Mouse (Mus musculus): ENCODE measurements at regions not wholly inside any gene's neighbourhood (a gene's known extent, or its start where the extent isn't known, plus 50 kb on each side); places are given as distances from the start of the nearest gene placed in this dataset.

- Histone ChIP-seq H3K9ac (ENCODE audit: low read length) (no peak overlapping the region), H3K27ac (ENCODE audit: low read length) (no peak overlapping the region), H3K4me3 (ENCODE audit: low read length) (no peak overlapping the region), H3K4me2 (ENCODE audit: low read depth, low read length) (no peak overlapping the region), H3K36me3 (ENCODE audit: control insufficient read depth, insufficient read depth) (no peaks in the 10 kb centered on the region), H3K9me3 (replicated peaks; ENCODE audit: control insufficient read depth, low read length) (no peaks in the 10 kb centered on the region), H3K27me3 (ENCODE audit: control insufficient read depth, insufficient read depth, low read length) (no peaks in the 10 kb centered on the region), H3K4me1 (ENCODE audit: control insufficient read depth, insufficient read depth, low read length) (no peaks in the 10 kb centered on the region)
- no peak for ATAC-seq (replicated peaks; ENCODE audit: extremely low read depth, insufficient read depth, low FRiP score)
- WGBS, result 69% methylated on average over 2 of the region's 2 CpGs
These were observed 234.1 kb downstream of the Tex13c3 start for GRCm38 (mm10) chrX:19246777-19247619.

- no peak overlapping the region for H3K27ac ChIP-seq (ENCODE audit: low read length)
- H3K27me3 ChIP-seq (ENCODE audit: control insufficient read depth, insufficient read depth, low read length), result no peaks in the 10 kb centered on the region
- WGBS, result 9% methylated on average over 18 of the region's 26 CpGs
- no peaks in the 10 kb centered on the region for H3K9me3 ChIP-seq (replicated peaks; ENCODE audit: control insufficient read depth, low read length)
- H3K4me2 ChIP-seq (ENCODE audit: low read depth, low read length), result peak overlapping the region; percentile 93
- H3K36me3 ChIP-seq (ENCODE audit: control insufficient read depth, insufficient read depth), result no peaks in the 10 kb centered on the region
- no peaks in the 10 kb centered on the region for H3K4me1 ChIP-seq (ENCODE audit: control insufficient read depth, insufficient read depth, low read length)
- H3K4me3 ChIP-seq (ENCODE audit: low read length), result peak overlapping the region; percentile 56
- ATAC-seq (replicated peaks; ENCODE audit: extremely low read depth, insufficient read depth, low FRiP score), result peak; percentile 75
- peak overlapping the region; percentile 60 for H3K9ac ChIP-seq (ENCODE audit: low read length)
These were observed 243.3 kb downstream of the Tex13c3 start for GRCm38 (mm10) chrX:19237738-19238261.

DNA sequence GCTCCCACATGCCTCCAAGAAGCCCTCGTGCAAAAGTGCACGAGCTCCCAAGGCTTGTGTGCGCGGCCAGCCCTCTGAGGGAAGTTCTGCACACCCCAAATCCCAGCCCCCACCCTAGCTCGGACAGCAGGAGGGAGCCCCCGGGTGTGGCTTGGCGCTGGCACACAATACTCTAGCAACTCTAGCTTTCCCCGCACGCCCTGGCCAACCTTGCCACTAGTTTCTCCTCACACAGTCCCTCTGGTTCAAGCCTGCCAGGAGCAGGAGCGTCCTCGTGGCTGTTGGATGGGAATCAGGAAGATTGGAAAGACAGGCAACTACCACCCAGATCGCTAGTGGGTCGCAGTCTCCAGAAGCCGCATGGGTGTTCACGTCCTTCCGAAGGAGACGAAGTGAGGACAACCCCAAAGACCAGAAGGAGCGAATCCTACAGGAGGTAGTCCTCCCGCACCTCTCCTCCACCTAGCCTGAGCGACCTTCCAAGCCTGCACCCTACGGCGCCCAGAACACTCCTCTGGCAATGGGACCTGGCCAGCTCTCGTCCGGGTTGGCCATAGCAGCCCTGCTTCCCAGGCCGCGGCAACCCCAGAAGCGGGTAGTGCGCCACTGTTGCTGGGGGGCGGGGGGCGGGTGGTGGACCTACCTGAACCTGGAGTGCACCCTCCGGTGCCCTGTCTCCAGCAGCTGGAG lies 243.9 kb downstream of the Tex13c3 start:
- H3K4me3 ChIP-seq (ENCODE audit: low read length), result peak overlapping the region; percentile 56
- no peaks in the 10 kb centered on the region for H3K4me1 ChIP-seq (ENCODE audit: control insufficient read depth, insufficient read depth, low read length)
- 12% methylated on average over 31 of the region's 31 CpGs for WGBS
- H3K4me2 ChIP-seq (ENCODE audit: low read depth, low read length), result peak overlapping the region; percentile 93
- H3K27ac ChIP-seq (ENCODE audit: low read length), result no peak overlapping the region
- peak overlapping the region; percentile 60 for H3K9ac ChIP-seq (ENCODE audit: low read length)
- H3K27me3 ChIP-seq (ENCODE audit: control insufficient read depth, insufficient read depth, low read length), result no peaks in the 10 kb centered on the region
- H3K36me3 ChIP-seq (ENCODE audit: control insufficient read depth, insufficient read depth), result no peaks in the 10 kb centered on the region
- ATAC-seq (replicated peaks; ENCODE audit: extremely low read depth, insufficient read depth, low FRiP score), result peak; percentile 45
- no peaks in the 10 kb centered on the region for H3K9me3 ChIP-seq (replicated peaks; ENCODE audit: control insufficient read depth, low read length)

DNA sequence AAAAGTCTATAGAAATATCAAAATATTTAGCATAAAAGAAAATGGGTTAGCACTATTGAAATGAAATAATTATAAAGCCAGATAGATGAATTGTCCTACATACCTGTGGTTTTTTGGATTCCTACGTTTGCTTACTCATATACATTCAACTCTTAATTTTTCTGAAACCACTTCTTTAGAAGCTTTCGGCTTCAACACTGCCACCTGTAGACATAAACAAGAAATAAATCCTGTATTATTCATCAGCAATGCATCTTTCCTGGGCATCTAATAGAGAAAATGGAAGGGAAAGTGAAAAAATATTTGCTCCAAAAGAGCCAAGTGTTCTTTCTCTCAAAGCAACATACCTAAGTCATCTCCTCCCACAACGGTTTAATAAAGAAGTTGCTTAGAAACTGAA lies 245.7 kb downstream of the Tex13c3 start:
- H3K9me3 ChIP-seq (replicated peaks; ENCODE audit: control insufficient read depth, low read length), result no peaks in the 10 kb centered on the region
- no peak overlapping the region for H3K27ac ChIP-seq (ENCODE audit: low read length)
- no peak overlapping the region for H3K9ac ChIP-seq (ENCODE audit: low read length)
- no peak for ATAC-seq (replicated peaks; ENCODE audit: extremely low read depth, insufficient read depth, low FRiP score)
- no peaks in the 10 kb centered on the region for H3K36me3 ChIP-seq (ENCODE audit: control insufficient read depth, insufficient read depth)
- no peak overlapping the region for H3K4me3 ChIP-seq (ENCODE audit: low read length)
- no peaks in the 10 kb centered on the region for H3K4me1 ChIP-seq (ENCODE audit: control insufficient read depth, insufficient read depth, low read length)
- H3K4me2 ChIP-seq (ENCODE audit: low read depth, low read length), result no peak overlapping the region
- 68% methylated on average over 3 of the region's 3 CpGs for WGBS
- no peaks in the 10 kb centered on the region for H3K27me3 ChIP-seq (ENCODE audit: control insufficient read depth, insufficient read depth, low read length)

- H3K4me3 ChIP-seq (ENCODE audit: low read length), result no peak overlapping the region
- WGBS, result 72% methylated on average over 3 of the region's 3 CpGs
- no peaks in the 10 kb centered on the region for H3K9me3 ChIP-seq (replicated peaks; ENCODE audit: control insufficient read depth, low read length)
- no peak overlapping the region for H3K9ac ChIP-seq (ENCODE audit: low read length)
- no peaks in the 10 kb centered on the region for H3K36me3 ChIP-seq (ENCODE audit: control insufficient read depth, insufficient read depth)
- H3K27me3 ChIP-seq (ENCODE audit: control insufficient read depth, insufficient read depth, low read length), result no peaks in the 10 kb centered on the region
- no peak overlapping the region for H3K4me2 ChIP-seq (ENCODE audit: low read depth, low read length)
- H3K27ac ChIP-seq (ENCODE audit: low read length), result no peak overlapping the region
- no peaks in the 10 kb centered on the region for H3K4me1 ChIP-seq (ENCODE audit: control insufficient read depth, insufficient read depth, low read length)
- ATAC-seq (replicated peaks; ENCODE audit: extremely low read depth, insufficient read depth, low FRiP score), result no peak
These were observed 249.3 kb downstream of the Tex13c3 start for GRCm38 (mm10) chrX:19231823-19232222.

DNA sequence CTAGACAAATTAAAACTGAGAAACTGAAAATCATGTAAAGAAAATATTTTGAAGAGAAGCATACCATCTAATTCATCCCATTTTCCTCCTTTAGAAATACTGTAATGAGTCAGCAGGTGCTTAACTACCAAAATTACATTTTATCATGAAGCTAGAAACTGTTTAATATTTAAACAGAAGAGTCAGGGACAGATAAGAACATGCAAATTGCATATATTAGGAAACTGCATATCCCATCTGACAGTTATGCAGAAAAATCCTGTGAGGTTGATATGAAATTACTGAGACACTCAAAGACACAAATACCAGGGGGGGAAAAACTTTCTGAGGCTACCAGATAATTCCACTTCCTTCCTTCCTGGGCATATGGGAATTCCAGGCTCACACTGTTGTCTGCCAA lies 257.8 kb downstream of the Tex13c3 start:
- Histone ChIP-seq H3K4me2 (ENCODE audit: low read depth, low read length) (no peak overlapping the region), H3K27ac (ENCODE audit: low read length) (no peak overlapping the region), H3K4me3 (ENCODE audit: low read length) (no peak overlapping the region), H3K36me3 (ENCODE audit: control insufficient read depth, insufficient read depth) (no peaks in the 10 kb centered on the region), H3K9ac (ENCODE audit: low read length) (no peak overlapping the region), H3K4me1 (ENCODE audit: control insufficient read depth, insufficient read depth, low read length) (no peaks in the 10 kb centered on the region), H3K9me3 (replicated peaks; ENCODE audit: control insufficient read depth, low read length) (no peaks in the 10 kb centered on the region), H3K27me3 (ENCODE audit: control insufficient read depth, insufficient read depth, low read length) (no peaks in the 10 kb centered on the region)
- no peak for ATAC-seq (replicated peaks; ENCODE audit: extremely low read depth, insufficient read depth, low FRiP score)

- no peak for ATAC-seq (replicated peaks; ENCODE audit: extremely low read depth, insufficient read depth, low FRiP score)
- Histone ChIP-seq H3K9me3 (replicated peaks; ENCODE audit: control insufficient read depth, low read length) (no peaks in the 10 kb centered on the region), H3K4me1 (ENCODE audit: control insufficient read depth, insufficient read depth, low read length) (no peaks in the 10 kb centered on the region), H3K4me3 (ENCODE audit: low read length) (no peak overlapping the region), H3K27me3 (ENCODE audit: control insufficient read depth, insufficient read depth, low read length) (no peaks in the 10 kb centered on the region), H3K9ac (ENCODE audit: low read length) (no peak overlapping the region), H3K27ac (ENCODE audit: low read length) (no peak overlapping the region), H3K4me2 (ENCODE audit: low read depth, low read length) (no peak overlapping the region), H3K36me3 (ENCODE audit: control insufficient read depth, insufficient read depth) (no peaks in the 10 kb centered on the region)
- 73% methylated on average over 1 of the region's 1 CpGs for WGBS
These were observed 260.2 kb downstream of the Tex13c3 start for GRCm38 (mm10) chrX:19220785-19221496.

- no peak for ATAC-seq (replicated peaks; ENCODE audit: extremely low read depth, insufficient read depth, low FRiP score)
- H3K4me3 ChIP-seq (ENCODE audit: low read length), result no peak overlapping the region
- no peak overlapping the region for H3K4me2 ChIP-seq (ENCODE audit: low read depth, low read length)
- H3K9me3 ChIP-seq (replicated peaks; ENCODE audit: control insufficient read depth, low read length), result no peaks in the 10 kb centered on the region
- no peaks in the 10 kb centered on the region for H3K4me1 ChIP-seq (ENCODE audit: control insufficient read depth, insufficient read depth, low read length)
- H3K27me3 ChIP-seq (ENCODE audit: control insufficient read depth, insufficient read depth, low read length), result no peaks in the 10 kb centered on the region
- H3K27ac ChIP-seq (ENCODE audit: low read length), result no peak overlapping the region
- H3K9ac ChIP-seq (ENCODE audit: low read length), result no peak overlapping the region
- WGBS, result 69% methylated on average over 2 of the region's 2 CpGs
- H3K36me3 ChIP-seq (ENCODE audit: control insufficient read depth, insufficient read depth), result no peaks in the 10 kb centered on the region
These were observed 261.4 kb downstream of the Tex13c3 start for GRCm38 (mm10) chrX:19219727-19220126.

DNA sequence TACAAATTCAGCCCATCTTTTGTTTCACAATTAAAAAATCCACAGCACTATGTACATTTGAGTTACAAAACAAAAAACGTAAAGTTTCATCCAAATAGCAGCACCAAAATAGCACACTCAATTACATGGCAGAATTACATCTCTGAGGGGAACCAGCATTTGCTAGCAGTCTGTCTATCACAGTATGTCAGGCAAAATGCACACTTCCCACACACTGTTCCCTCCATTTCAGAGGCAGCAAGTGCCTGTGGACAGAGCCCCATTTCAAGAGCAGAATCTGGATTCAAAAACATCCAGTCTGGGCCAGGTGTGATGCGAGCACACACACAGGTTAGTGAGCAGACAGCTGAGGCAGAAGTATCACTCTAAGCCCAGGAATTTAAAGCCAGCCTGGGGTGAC lies 261.8 kb downstream of the Tex13c3 start:
- Histone ChIP-seq H3K4me2 (ENCODE audit: low read depth, low read length) (no peak overlapping the region), H3K4me3 (ENCODE audit: low read length) (no peak overlapping the region), H3K9ac (ENCODE audit: low read length) (no peak overlapping the region), H3K9me3 (replicated peaks; ENCODE audit: control insufficient read depth, low read length) (no peaks in the 10 kb centered on the region), H3K27me3 (ENCODE audit: control insufficient read depth, insufficient read depth, low read length) (no peaks in the 10 kb centered on the region), H3K4me1 (ENCODE audit: control insufficient read depth, insufficient read depth, low read length) (no peaks in the 10 kb centered on the region), H3K27ac (ENCODE audit: low read length) (no peak overlapping the region), H3K36me3 (ENCODE audit: control insufficient read depth, insufficient read depth) (no peaks in the 10 kb centered on the region)
- WGBS, result 80% methylated on average over 2 of the region's 2 CpGs
- no peak for ATAC-seq (replicated peaks; ENCODE audit: extremely low read depth, insufficient read depth, low FRiP score)

All from heart, embryonic 16.5 days (tissue).